Mouse (Mus musculus): ENCODE results near the gene Lrrc29.
"Not testable (repeated sequence)": the region's sequence is repeated elsewhere in the genome, so short reads cannot be mapped to it uniquely, and the experiment has no call there.

Lrrc29 gene

GRCm38 (mm10) chr8:105308428-105308827 lies 17.6 kb downstream of the Lrrc29 start:
- no peak for DNase-seq

GRCm38 (mm10) chr8:105307670-105308069 lies 18.4 kb downstream of the Lrrc29 start:
- no peak for DNase-seq

- no peak for DNase-seq
Observed at GRCm38 (mm10) chr8:105306146-105306691, 19.9 kb downstream of the Lrrc29 start.

DNA sequence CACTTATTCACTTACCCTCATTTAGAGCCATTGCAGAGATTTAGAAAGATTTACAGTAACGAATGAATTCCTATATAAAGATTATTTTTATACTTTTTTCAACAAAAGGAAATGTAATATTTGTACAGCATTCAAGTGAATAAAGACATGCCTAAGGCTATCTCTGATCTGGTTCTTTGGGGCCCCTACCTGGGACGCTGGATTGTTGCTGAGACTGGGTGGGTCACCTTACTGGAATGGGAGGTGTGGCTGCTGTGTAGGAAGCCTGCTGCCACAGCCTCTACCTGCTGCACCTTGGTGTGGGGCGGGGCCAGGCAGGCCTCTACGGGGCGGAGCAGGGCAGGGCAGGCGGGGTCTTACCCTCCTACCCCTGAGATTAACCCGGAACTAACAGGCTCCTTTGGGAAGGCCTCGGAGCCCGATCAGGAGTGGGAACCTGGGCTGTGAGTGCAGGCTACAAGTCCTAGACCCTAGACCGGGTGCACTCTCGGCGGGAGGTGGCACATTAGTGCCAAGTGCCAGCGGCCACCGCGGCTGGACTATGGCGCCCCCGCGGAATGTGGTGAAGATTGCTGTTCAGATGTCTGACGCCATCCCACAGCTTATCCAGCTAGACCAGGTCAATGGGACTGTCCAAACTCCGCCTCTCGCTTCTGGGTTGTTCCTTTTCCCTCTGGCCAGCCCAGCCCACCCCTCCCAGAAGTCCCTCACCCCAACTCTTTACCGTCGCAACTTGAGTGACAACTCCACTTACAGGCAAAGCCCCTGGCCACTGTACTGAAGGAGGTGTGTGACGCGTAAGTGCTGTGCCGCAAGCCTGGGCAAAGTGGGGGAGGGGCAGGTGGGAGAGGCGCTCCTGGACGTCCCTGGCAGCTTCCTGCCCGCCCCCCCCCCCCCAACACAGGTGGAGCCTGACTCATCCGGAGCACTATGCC lies 20.6 kb downstream of the Lrrc29 start, which contains the start of gene Elmo3:
Elmo3 (plus strand) TSS at position 391 of the 935 bp plus-strand sequence.
- DNase-seq, result peak; percentile 79

GRCm38 (mm10) chr8:105304325-105305210 lies 21.5 kb downstream of the Lrrc29 start:
- no peak for DNase-seq

GRCm38 (mm10) chr8:105303874-105304273 lies 22.2 kb downstream of the Lrrc29 start:
- DNase-seq, result no peak

DNA sequence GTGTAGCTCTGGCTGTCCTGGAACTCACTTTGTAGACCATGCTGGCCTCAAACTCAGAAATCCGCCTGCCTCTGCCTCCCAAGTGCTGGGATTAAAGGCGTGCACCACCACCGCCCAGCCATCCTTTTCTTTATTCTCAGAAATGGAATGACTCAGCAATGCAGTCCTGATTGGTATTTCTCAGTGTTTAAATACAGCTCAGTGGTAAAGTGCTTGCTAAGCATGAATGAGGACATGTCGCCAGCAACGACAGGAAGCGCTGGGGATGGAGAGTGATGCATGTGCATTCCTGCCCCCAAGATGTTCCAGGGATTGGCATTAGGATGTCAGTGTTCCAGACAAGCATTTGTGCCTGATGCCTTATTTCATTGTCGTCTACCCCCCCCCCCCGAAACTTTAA lies 22.7 kb downstream of the Lrrc29 start:
- DNase-seq, result no peak

- DNase-seq, result no peak
Observed at GRCm38 (mm10) chr8:105299962-105300361, 26.1 kb downstream of the Lrrc29 start.

- DNase-seq, result peak; percentile 73
Observed at GRCm38 (mm10) chr8:105298351-105299252, 27.5 kb downstream of the Lrrc29 start.

DNA sequence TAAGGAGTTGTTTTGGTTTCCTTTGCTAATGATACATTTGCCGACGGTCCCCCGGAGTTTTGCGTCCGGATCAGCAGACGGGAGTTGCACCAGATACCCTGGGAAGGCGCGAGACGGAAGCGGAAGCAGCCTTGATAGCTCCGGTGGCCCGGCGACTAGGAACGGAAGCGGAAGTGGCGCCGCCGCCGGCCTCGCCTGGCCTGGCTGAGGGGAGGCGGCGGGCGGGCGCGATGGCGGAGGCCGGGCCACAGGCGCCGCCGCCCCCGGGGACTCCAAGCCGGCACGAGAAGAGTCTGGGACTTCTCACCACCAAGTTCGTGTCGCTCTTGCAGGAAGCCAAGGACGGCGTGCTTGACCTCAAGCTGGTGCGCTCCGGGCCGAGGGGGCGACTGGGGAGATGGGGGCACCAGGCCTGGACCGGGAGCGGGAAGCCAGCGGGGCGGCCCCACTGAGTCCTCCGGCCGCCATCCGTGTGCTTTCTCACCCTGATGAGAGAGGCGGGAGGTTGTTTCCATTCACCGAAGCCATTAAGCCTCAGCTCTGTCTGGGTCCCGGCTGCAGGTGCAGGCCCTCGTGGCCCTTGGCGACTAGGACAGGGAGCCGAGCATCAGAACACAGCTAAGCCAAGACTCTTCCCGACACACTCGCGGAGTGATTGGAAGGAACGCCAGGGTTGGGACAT lies 28.4 kb downstream of the Lrrc29 start, which contains the start of gene E2f4:
E2f4 (plus strand) TSS at position 153 of the 682 bp plus-strand sequence.
- peak; percentile 92 for DNase-seq

DNA sequence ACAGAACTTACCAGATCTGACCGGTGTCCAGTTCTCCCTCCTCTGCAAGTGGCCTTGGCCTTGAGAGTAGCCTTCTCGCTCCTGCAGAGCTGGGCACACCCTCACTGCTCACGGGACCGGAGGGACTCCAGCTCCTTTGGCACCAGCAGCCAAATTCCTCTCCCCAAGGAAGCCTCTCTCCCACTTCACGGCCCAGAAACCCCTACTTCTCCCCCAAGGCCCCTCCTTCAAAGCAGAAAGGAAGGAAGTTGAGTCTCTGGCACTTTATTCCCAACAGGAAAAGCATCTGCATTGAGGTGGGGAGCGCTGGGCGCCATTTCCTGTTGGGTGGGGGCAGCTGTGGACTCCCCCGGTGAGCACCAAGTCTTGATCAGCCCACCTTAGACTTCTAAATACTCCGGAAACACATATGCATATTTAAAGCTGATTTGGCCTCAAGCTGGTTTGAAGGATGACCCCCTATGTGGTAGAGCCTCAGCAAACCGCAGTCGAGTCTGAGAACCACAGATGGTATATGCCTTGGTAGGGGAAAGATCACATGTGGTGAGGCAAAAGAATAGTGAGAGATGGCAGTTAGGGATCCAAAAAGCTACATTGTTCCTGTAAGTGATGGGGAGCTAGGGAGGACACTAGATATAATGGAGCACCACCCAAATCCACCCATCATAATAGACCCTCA lies 30.0 kb downstream of the Lrrc29 start, which contains the start of gene Exoc3l:
Exoc3l (minus strand) TSS at position 207 of the 679 bp plus-strand sequence.
- peak; percentile 33 for DNase-seq

DNA sequence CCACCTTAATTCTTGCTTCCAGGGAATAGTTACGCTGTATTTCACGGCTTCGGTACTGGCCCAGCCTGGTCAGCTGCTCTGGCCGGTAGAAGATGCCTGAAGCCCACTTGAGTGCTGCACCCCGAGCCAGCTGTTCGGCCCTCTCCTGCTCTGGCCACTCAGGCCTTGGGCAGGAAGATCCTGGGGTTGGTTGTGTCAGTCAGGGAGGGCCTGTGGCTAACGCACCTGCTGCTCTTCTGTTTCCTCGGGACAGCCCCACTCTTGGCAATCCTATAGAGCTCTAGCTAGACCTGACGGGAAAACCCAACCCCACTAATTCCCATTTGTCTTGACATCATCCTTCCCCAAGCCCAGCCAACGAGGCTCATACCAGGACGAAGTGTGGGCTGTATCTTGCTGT lies 30.8 kb downstream of the Lrrc29 start:
- no peak for DNase-seq

DNA sequence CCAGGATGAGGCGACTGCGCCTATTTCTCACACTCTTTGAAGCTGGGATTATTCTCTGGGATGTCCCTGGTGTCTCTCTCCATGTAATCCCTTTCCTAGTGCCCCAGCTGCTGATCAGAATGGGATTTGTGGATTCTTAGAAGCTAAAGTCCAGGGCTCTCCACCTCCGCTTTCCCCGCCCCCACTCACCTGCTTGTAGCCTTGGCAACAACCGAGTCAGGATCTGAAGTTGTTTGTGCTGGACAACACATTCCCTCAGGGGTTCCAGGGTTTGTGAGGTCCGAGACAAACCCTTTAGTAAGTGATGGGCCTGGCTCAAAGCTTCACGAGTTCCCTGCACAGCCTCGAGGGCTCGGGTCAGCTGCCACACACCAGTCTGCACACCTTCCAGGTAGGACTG lies 31.3 kb downstream of the Lrrc29 start:
- DNase-seq, result no peak

DNA sequence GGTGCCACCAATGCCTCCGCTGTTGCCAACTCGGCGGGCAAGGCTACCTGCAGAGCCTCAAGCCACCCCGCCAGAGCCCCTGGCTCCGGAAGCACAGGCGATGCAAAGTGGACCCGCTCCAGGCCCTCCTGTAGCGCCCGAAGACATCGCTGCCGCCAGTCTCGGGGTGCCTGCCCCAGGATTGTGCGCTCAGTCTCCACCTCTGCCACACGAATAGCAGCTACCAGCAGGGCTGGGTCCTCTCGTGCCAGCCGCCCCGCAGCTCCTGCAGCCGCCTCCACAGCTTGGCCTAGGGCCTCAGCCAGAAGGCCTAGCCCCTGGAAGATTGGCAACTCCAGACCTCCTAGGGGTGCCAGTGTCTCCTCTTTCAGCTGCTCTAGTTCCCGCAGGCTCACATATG lies 32.7 kb downstream of the Lrrc29 start:
- DNase-seq, result no peak

DNA sequence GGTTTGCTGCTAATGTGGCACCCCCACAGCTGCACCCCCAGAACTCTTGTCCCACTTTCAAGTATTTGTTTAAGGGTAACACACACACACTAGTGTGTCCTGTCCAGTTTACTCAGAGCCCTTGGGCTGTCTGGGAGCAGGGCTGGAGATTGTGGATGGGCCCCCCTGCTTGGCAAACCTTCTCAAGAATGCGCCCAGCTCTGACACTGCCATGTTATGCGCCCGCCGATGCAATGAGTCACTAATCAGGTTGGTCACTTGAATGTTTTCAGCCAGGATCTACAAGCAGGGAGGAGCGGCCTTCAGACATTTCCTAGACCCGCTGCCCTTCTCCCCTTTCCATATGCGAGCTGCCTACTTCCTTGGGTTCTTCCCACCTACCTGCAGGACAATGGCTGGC lies 33.6 kb downstream of the Lrrc29 start:
- no peak for DNase-seq

DNA sequence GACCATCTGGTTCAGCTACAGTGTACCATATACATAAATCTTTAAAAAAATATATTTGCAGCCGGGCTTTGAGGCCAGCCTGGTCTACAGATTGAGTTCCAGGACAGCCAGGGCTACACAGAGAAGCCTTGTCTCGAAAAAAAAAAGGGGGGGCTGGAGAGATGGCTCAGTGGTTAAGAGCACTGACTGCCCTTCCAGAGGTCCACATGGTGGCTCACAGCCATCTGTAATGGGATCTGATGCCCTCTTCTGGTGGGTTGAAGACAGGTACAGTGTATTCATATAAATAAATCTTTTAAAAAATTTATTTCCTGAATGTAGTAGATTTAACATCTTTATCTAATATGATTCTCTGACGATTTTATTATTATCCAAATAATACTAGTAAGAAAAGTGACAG lies 34.3 kb downstream of the Lrrc29 start:
- DNase-seq, result not testable (repeated sequence)

GRCm38 (mm10) chr8:105291364-105291763 lies 34.7 kb downstream of the Lrrc29 start:
- not testable (repeated sequence) for DNase-seq

GRCm38 (mm10) chr8:105290554-105291314 lies 35.3 kb downstream of the Lrrc29 start:
- DNase-seq, result peak; percentile 91

- DNase-seq, result peak; percentile 71
Observed at GRCm38 (mm10) chr8:105289805-105290460, 36.1 kb downstream of the Lrrc29 start, which contains the start of gene 4931428F04Rik. Gene 4931428F04Rik, minus strand, starts transcription at chr8:105289864.
